Mouse (Mus musculus) left cerebral cortex, postnatal 10 days (tissue): ENCODE data around the gene Spsb2. TPM values are rescaled to one million over a fixed set of nuclear protein-coding genes. Genes with fewer than 3 reads are reported as not detected.
A peak's percentile ranks its signal among the peaks of the same experiment; 100 is the strongest.

Experiments used
- DNase-seq, 2 experiments: peaks; one replicate each; pipeline ENCODE4 v3.0.0; 2021 to 2022; ENCODE audit warnings: low spot score in 2 of 2, mixed read lengths in 1 of 2; ENCODE audit errors: extremely low spot score in 1 of 2
- intact Hi-C: fragments of 180-260 bp; cut with DNase I; formaldehyde crosslinking; loops from one replicate; pipeline ENCODE4 v1.15.1; 2025
- total RNA-seq, 2 experiments: library from RNA; stranded (reverse); gene quantifications; 2 replicates each; pipeline ENCODE4 v1.2.3; 2021

The Spsb2 gene
- total RNA-seq = 1 to 10 TPM; 4.4 to 5.3 TPM

- DNase-seq = peak; percentile 62 to 88
- intact Hi-C loops = loop anchor here (5.0 kb wide), 1 partner anchor 51 kb away; the partner anchor contains the start of genes Atn1 and Gm45234
Measured at GRCm38 (mm10) chr6:124808358-124809012, at the start of gene Spsb2. Spsb2 (plus strand) TSS chr6:124808661.

- DNase-seq = no peak
- intact Hi-C loops = loop anchor here (5.0 kb wide), 1 partner anchor 48 kb away; the partner anchor contains the start of gene Spsb2
Measured at GRCm38 (mm10) chr6:124758849-124759232, 49.6 kb upstream of the Spsb2 start.

- peak; percentile 54 to 89 for DNase-seq
- intact Hi-C loops = loop anchor here (5.0 kb wide), 1 partner anchor 48 kb away; the partner anchor contains the start of gene Spsb2
Measured at GRCm38 (mm10) chr6:124759259-124759658, 49.2 kb upstream of the Spsb2 start.

- intact Hi-C loops = no loop called here
- no peak for DNase-seq
Measured at GRCm38 (mm10) chr6:124765951-124766350, 42.5 kb upstream of the Spsb2 start.

- DNase-seq = peak in 1 of 2 experiments; percentile 22
- intact Hi-C loops = no loop called here
Measured at GRCm38 (mm10) chr6:124767536-124767919, 40.9 kb upstream of the Spsb2 start.

- intact Hi-C loops = no loop called here
- DNase-seq = peak in 1 of 2 experiments; percentile 72
Measured at GRCm38 (mm10) chr6:124767920-124768703, 40.3 kb upstream of the Spsb2 start.

- intact Hi-C loops = no loop called here
- no peak for DNase-seq
Measured at GRCm38 (mm10) chr6:124768704-124769044, 39.8 kb upstream of the Spsb2 start.

- intact Hi-C loops = no loop called here
Measured at GRCm38 (mm10) chr6:124769101-124769765, 39.2 kb upstream of the Spsb2 start, which contains the start of gene Eno2. Eno2 (minus strand) TSS chr6:124769673.

GRCm38 (mm10) chr6:124770013-124770412, 38.4 kb upstream of the Spsb2 start:
- DNase-seq = no peak
- intact Hi-C loops = no loop called here

More at GRCm38 (mm10) chr6:124769101-124769765, 39.2 kb upstream of the Spsb2 start, which contains the start of gene Eno2:
- DNase-seq = peak; percentile 63 to 88

GRCm38 (mm10) chr6:124770511-124770910, 38.0 kb upstream of the Spsb2 start:
- intact Hi-C loops = no loop called here
- DNase-seq = peak in 1 of 2 experiments; percentile 30

- intact Hi-C loops = no loop called here
- peak; percentile 58 to 62 for DNase-seq
Measured at GRCm38 (mm10) chr6:124779222-124779983, 29.1 kb upstream of the Spsb2 start, which contains the start of gene Lrrc23. Lrrc23 (minus strand) TSS chr6:124779727.

- no peak for DNase-seq
- intact Hi-C loops = no loop called here
Measured at GRCm38 (mm10) chr6:124779984-124780416, 28.5 kb upstream of the Spsb2 start.

GRCm38 (mm10) chr6:124780917-124781316, 27.5 kb upstream of the Spsb2 start:
- intact Hi-C loops = no loop called here
- DNase-seq = no peak

GRCm38 (mm10) chr6:124782436-124782835, 26.0 kb upstream of the Spsb2 start:
- DNase-seq = peak in 1 of 2 experiments; percentile 81
- intact Hi-C loops = no loop called here

- intact Hi-C loops = no loop called here
- DNase-seq = peak in 1 of 2 experiments; percentile 33
Measured at GRCm38 (mm10) chr6:124786756-124787420, 21.6 kb upstream of the Spsb2 start.

- intact Hi-C loops = no loop called here
- DNase-seq = peak in 1 of 2 experiments; percentile 31
Measured at GRCm38 (mm10) chr6:124787722-124788121, 20.7 kb upstream of the Spsb2 start.

- no peak for DNase-seq
- intact Hi-C loops = no loop called here
Measured at GRCm38 (mm10) chr6:124789519-124789918, 18.9 kb upstream of the Spsb2 start.

- DNase-seq = no peak
- intact Hi-C loops = no loop called here
Measured at GRCm38 (mm10) chr6:124790121-124790520, 18.3 kb upstream of the Spsb2 start.
